Mouse (Mus musculus): Measurements from ENCODE around the gene Rgs16.

Rgs16 gene

DNA sequence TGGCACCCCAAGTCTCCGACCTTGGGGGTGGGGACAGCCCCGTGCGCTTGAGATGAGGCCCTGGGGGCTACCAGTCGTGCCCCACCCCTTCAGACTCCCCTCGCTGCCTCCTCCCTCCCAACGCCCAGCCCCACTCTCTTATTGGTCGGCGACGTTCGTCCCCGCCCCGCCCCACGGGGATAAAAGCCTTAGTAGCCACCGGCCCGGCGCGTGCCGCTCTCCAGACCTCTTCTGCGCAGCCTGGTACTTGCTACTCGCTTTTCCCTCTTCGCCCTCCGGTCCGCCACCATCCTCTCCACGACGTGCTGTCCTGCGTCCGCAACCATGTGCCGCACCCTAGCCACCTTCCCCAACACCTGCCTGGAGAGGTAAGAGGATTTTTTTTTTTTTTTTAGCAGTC is at the start of gene Rgs16:
Rgs16 (plus strand) TSS at position 205 of the 400 bp plus-strand sequence.
- DNase-seq (ENCODE audit: inconsistent age in 2 of 2, low spot score in 1 of 2): peak; percentile 86 to 96

- DNase-seq (ENCODE audit: inconsistent age in 2 of 2, low spot score in 1 of 2): no peak
Observed at GRCm38 (mm10) chr1:153692526-153692925, 47.6 kb upstream of the Rgs16 start.

- DNase-seq (ENCODE audit: inconsistent age in 2 of 2, low spot score in 1 of 2): no peak
Observed at GRCm38 (mm10) chr1:153694372-153695120, 45.6 kb upstream of the Rgs16 start.

DNA sequence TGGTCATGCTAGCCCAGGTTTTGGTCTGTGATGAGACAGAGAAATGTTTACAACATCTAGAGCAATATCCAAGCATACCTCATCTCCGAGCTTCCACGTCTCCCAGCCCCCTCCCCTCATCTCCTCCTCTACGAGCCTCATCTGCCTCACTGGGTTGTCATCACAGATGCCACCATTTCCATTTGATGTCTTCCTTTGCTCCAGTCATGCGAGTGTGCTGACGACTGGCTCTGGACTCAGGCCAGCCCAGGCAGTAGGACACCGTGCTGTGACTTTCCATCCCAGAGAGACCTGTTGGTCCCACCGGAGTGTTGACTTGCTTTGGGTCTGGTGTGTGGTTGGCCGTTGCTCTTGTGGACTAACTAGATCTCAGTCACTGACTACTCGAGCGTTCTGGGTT is 44.8 kb upstream of the Rgs16 start:
- no peak for DNase-seq (ENCODE audit: inconsistent age in 2 of 2, low spot score in 1 of 2)

GRCm38 (mm10) chr1:153696093-153696492 is 44.1 kb upstream of the Rgs16 start:
- no peak for DNase-seq (ENCODE audit: inconsistent age in 2 of 2, low spot score in 1 of 2)

DNA sequence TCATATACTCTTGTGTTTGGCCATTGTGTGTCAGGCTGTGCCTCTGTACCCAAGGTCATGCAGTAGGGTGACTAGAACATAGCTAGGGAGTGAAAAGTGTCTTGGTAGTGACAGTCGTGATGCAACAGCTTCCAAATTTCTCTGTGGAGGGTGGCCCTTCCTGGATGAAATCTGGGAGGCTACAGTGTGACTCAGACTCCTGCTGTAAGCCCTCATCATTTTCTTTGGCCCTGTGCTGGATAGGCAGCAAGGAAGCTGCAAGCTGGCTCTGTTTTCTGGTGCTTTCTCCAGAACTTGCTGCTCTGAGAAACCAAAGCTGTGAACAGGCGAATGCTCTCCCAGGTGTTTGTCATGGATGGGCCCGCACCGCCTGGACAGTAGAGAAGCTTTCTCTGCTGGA is 43.6 kb upstream of the Rgs16 start:
- DNase-seq (ENCODE audit: inconsistent age in 2 of 2, low spot score in 1 of 2): peak in 1 of 2 experiments; percentile 49

GRCm38 (mm10) chr1:153697581-153698251 is 42.4 kb upstream of the Rgs16 start:
- no peak for DNase-seq (ENCODE audit: inconsistent age in 2 of 2, low spot score in 1 of 2)

- DNase-seq (ENCODE audit: inconsistent age in 2 of 2, low spot score in 1 of 2): peak in 1 of 2 experiments; percentile 35
Observed at GRCm38 (mm10) chr1:153698311-153699084, 41.7 kb upstream of the Rgs16 start.

GRCm38 (mm10) chr1:153700448-153701063 is 39.6 kb upstream of the Rgs16 start:
- DNase-seq (ENCODE audit: inconsistent age in 2 of 2, low spot score in 1 of 2): no peak

DNA sequence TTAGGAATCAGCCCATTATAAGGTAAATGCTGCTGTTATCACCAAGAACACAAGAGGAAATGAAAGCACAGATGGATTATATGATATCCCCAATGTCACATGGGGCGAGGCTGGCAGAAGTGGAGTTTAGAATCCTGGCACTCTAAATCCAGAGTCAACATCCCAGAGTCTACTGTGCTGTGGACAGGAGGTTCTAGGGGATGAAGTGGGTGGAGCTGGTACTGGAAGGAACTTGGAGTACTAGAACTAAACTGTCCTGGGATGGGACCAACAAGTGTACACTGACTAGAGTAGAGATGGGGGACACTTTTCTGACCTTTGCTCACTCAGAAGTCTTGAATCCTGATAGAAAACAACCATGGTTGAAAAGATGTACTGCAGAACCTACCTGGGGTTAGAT is 38.7 kb upstream of the Rgs16 start:
- DNase-seq (ENCODE audit: inconsistent age in 2 of 2, low spot score in 1 of 2): no peak

DNA sequence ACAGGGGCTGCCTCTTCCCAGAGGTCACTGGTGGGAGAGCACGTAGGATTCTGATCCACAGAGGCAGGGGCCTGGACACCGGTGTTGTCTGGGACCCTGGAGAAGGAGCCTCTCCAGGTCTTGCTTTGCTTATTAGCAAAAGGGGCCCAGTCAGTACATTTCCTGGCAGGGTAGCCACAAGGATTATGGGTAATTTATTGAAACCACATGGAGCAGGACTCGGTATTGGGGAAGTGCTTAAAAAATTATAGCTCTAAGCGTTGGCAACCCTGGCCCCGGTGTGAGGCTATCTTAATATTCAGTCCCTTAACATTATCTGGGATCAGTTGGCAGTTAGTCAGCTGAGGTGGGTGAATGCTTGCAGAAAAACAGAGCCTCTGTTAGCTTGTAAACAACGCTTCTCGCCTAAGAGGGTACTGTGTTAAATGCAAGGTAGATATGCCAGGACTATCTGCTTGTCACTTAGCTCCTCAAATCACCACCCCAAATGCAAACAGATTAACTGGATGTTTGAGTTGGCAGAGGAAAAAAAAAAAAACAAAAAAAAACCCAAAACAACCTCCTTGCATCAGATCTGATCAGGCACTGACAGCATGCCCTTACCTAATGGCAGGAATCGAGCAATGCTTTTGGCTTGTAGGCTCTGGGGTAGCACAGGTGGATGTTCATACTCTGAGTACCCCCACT is 37.8 kb upstream of the Rgs16 start:
- DNase-seq (ENCODE audit: inconsistent age in 2 of 2, low spot score in 1 of 2): no peak

GRCm38 (mm10) chr1:153702853-153703410 is 37.2 kb upstream of the Rgs16 start:
- peak; percentile 50 to 77 for DNase-seq (ENCODE audit: inconsistent age in 2 of 2, low spot score in 1 of 2)

DNA sequence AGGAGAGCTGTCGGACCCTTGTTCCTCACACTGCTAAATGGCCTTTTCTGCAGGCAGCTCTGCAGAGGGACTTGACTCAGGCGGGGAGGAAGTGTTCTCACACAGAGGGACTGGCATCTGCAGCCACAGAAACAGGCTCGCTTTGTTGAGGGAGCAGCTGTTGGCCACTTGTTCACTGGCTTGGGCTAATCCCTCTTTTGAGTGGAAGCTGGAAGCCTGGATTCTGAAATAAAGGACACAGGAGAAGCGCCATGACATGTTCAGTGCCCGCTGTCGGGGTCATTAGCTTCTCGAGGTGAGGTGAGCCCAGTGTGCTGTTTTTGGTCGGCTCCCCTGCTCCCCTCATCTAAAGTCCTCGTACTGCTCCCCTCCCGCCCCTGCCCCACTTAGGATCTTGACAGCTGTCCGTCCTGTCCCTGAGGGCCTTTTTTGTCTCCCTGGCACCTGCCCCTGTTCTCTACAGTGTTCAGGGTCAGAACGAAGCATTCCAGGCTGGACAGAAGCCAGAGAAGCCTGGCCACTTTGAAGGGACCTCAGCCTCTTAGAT is 36.6 kb upstream of the Rgs16 start:
- DNase-seq (ENCODE audit: inconsistent age in 2 of 2, low spot score in 1 of 2): peak; percentile 72 to 77

DNA sequence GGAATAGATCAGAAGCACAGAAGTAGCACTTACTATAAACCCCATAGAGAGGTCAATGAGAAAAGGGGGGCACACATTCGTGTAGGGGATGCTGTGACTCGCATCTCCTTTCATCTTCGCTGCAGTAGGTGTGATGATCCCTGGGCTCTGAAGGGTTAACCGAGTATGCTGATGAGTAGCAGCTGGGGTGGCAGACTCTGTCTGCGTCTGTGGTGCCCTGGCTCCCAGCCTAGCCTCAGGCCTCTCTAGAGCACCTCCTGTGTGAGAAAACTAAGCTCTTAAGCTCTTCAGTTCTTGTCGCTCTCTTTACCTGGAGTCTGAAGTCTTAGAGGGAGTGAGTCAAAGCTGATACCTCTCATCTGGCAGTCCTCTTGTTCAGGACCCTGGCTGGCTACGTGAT is 36.0 kb upstream of the Rgs16 start:
- DNase-seq (ENCODE audit: inconsistent age in 2 of 2, low spot score in 1 of 2): no peak

DNA sequence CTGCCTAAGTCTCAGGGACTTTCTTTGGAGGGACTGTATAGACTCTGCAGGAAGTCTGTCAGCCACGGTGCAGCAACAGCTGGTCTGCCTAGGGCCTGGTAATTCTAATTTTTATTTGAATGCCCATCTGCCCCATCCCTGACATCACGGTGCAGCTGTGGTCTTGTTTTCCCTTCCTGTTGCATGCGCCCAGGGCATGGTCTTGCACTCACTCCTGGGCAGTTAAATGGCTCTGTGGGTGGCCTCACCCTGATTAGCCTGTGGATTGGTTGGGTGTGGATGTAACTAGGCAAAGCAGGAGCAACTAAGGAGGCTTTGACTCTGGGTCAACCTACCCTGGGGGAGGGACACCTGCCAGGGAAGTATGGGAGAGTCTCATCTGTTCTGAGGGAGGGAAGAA is 35.2 kb upstream of the Rgs16 start:
- DNase-seq (ENCODE audit: inconsistent age in 2 of 2, low spot score in 1 of 2): no peak

GRCm38 (mm10) chr1:153708626-153709025 is 31.5 kb upstream of the Rgs16 start:
- DNase-seq (ENCODE audit: inconsistent age in 2 of 2, low spot score in 1 of 2): no peak

GRCm38 (mm10) chr1:153709451-153709850 is 30.7 kb upstream of the Rgs16 start:
- DNase-seq (ENCODE audit: inconsistent age in 2 of 2, low spot score in 1 of 2): no peak

GRCm38 (mm10) chr1:153711544-153712262 is 28.4 kb upstream of the Rgs16 start:
- no peak for DNase-seq (ENCODE audit: inconsistent age in 2 of 2, low spot score in 1 of 2)

- no peak for DNase-seq (ENCODE audit: inconsistent age in 2 of 2, low spot score in 1 of 2)
Observed at GRCm38 (mm10) chr1:153712633-153713032, 27.5 kb upstream of the Rgs16 start.

- no peak for DNase-seq (ENCODE audit: inconsistent age in 2 of 2, low spot score in 1 of 2)
Observed at GRCm38 (mm10) chr1:153717990-153718389, 22.2 kb upstream of the Rgs16 start.
